Mouse (Mus musculus): ENCODE results near the gene Knop1.
A peak's percentile ranks its signal among the peaks of the same experiment; 100 is the strongest.

Gene Knop1

GRCm38 (mm10) chr7:118855877-118856304, at the start of gene Knop1:
Knop1 (minus strand) TSS chr7:118856254.
- DNase-seq, result no peak

- no peak for DNase-seq
Observed at GRCm38 (mm10) chr7:118904530-118904929, 48.5 kb upstream of the Knop1 start.

- DNase-seq, result no peak
Observed at GRCm38 (mm10) chr7:118903879-118904278, 47.8 kb upstream of the Knop1 start.

- DNase-seq, result no peak
Observed at GRCm38 (mm10) chr7:118902944-118903343, 46.9 kb upstream of the Knop1 start.

GRCm38 (mm10) chr7:118900090-118900489, 44.0 kb upstream of the Knop1 start:
- no peak for DNase-seq

- DNase-seq, result no peak
Observed at GRCm38 (mm10) chr7:118898063-118898462, 42.0 kb upstream of the Knop1 start.

- peak; percentile 47 for DNase-seq
Observed at GRCm38 (mm10) chr7:118895469-118896450, 39.7 kb upstream of the Knop1 start.

- no peak for DNase-seq
Observed at GRCm38 (mm10) chr7:118889046-118889680, 33.1 kb upstream of the Knop1 start.

- DNase-seq, result no peak
Observed at GRCm38 (mm10) chr7:118887303-118888055, 31.4 kb upstream of the Knop1 start.

GRCm38 (mm10) chr7:118884969-118885368, 28.9 kb upstream of the Knop1 start:
- DNase-seq, result no peak

- no peak for DNase-seq
Observed at GRCm38 (mm10) chr7:118883957-118884356, 27.9 kb upstream of the Knop1 start.

GRCm38 (mm10) chr7:118879466-118880029, 23.5 kb upstream of the Knop1 start:
- DNase-seq, result peak; percentile 33

GRCm38 (mm10) chr7:118865362-118865761, 9.3 kb upstream of the Knop1 start:
- no peak for DNase-seq

GRCm38 (mm10) chr7:118858640-118859039, 2.6 kb upstream of the Knop1 start:
- DNase-seq, result no peak

- peak; percentile 94 for DNase-seq
Observed at GRCm38 (mm10) chr7:118855171-118855876, 730 bp downstream of the Knop1 start, which contains the start of gene Iqck. Iqck (plus strand) TSS chr7:118855752.

GRCm38 (mm10) chr7:118854606-118855005, 1.4 kb downstream of the Knop1 start:
- no peak for DNase-seq

- no peak for DNase-seq
Observed at GRCm38 (mm10) chr7:118852611-118853010, 3.4 kb downstream of the Knop1 start.

- no peak for DNase-seq
Observed at GRCm38 (mm10) chr7:118851571-118851970, 4.5 kb downstream of the Knop1 start.

GRCm38 (mm10) chr7:118850676-118851290, 5.3 kb downstream of the Knop1 start:
- no peak for DNase-seq

GRCm38 (mm10) chr7:118849543-118850250, 6.4 kb downstream of the Knop1 start:
- no peak for DNase-seq

- no peak for DNase-seq
Observed at GRCm38 (mm10) chr7:118848796-118849195, 7.3 kb downstream of the Knop1 start.

Measured in thymus, postnatal 4 days (tissue).